Comparison of ENCODE assay signal across 22 mouse cellular contexts in the genomic region with DNA sequence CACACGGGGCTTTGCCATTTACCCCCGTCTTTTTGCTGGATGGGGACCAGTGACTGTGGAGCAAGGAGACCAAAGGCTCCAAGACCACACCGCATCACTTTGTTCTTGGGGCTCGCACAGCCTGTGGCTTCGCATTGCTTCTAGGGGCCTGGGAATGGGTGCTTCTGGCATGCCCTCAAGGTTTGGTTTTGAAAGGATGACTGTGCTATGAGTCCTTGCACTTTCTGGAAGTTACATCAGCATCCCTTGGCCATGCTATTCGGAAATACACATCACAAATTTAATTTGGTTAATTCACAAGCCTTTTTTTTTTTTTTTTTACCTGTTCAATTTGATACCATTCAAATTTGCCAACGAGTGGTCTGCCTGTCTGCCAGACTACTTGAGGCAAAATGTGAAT.
DNase-seq lines count a peak whose midpoint lies in the region; TF ChIP-seq lines count a peak whose summit lies in the region.
"Had no signal": no experiment of that assay in that cellular context is flagged by ENCODE, and none has a peak within 500 bp of the region (broad histone marks: within the 10 kb centered on the region; RNA-seq: fewer than 3 reads in every experiment).

No protein-coding gene starts in this region.

- no peaks in the 10 kb centered on the region for H3K27me3 ChIP-seq in myocyte (ENCODE audit: control insufficient read depth, insufficient read depth, insufficient read length)
- H3K27me3 ChIP-seq: CH12.LX; embryonic facial prominence, embryonic 12.5 days; forebrain, embryonic 12.5 days had no signal

- no peak overlapping the region for H3K4me3 ChIP-seq in myocyte
- no peak overlapping the region for H3K4me3 ChIP-seq in layer of hippocampus, adult 2 months
- H3K4me3 ChIP-seq: embryonic facial prominence, embryonic 10.5 days; embryonic facial prominence, embryonic 12.5 days; erythroblast, embryonic 14.5 days; forebrain, embryonic 10.5 days; forebrain, embryonic 12.5 days had no signal

- no peak for TF ChIP-seq POLR2A in myocyte (IDR thresholded peaks at IDR 0.05; ENCODE audit: insufficient read length, low read depth)

- DNase-seq in heart, adult 11 months: peak; percentile 70
- DNase-seq in heart, postnatal 10 days: no peak
- peak; percentile 10 for DNase-seq in NIH3T3 (ENCODE audit: low read depth)
- DNase-seq in layer of hippocampus, adult 9-10 months (ENCODE audit: low spot score): no peak
- no peak for DNase-seq in layer of hippocampus, adult 2 months (ENCODE audit: low spot score in 2 of 2)
- DNase-seq: adrenal gland, adult 2 months; adrenal gland, postnatal 10 days; adrenal gland, postnatal 25 days; B cell, adult 2 months; cerebellum, adult 11-12 months; cerebellum, adult 2 months; cerebellum, adult 9-10 months; cerebellum, postnatal 10 days; cerebellum, postnatal 25 days had no signal

- no peak overlapping the region for H3ac ChIP-seq in myocyte (ENCODE audit: control insufficient read depth, insufficient read length)

- no peak for TF ChIP-seq CTCF in layer of hippocampus, adult 2 months (conservative IDR thresholded peaks at IDR 0.05)

- H3K27ac ChIP-seq in layer of hippocampus, adult 2 months: no peak overlapping the region
- H3K27ac ChIP-seq: embryonic facial prominence, embryonic 10.5 days; embryonic facial prominence, embryonic 12.5 days; forebrain, embryonic 10.5 days; forebrain, embryonic 12.5 days had no signal

- H3K36me3 ChIP-seq in myocyte (ENCODE audit: control insufficient read depth, insufficient read depth): no peaks in the 10 kb centered on the region
- H3K36me3 ChIP-seq: embryonic facial prominence, embryonic 10.5 days; embryonic facial prominence, embryonic 12.5 days; forebrain, embryonic 10.5 days; forebrain, embryonic 12.5 days; G1E had no signal

- H3K79me2 ChIP-seq in myocyte (ENCODE audit: control insufficient read depth, insufficient read depth): no peaks in the 10 kb centered on the region

- no peak overlapping the region for H3K4me2 ChIP-seq in myocyte (ENCODE audit: low read depth)
- H3K4me2 ChIP-seq: embryonic facial prominence, embryonic 12.5 days; forebrain, embryonic 12.5 days had no signal

- intact Hi-C loops in heart, postnatal 10 days (cut with DNase I): no loop called here

TF ChIP-seq in myocyte, 11 proteins besides CTCF, POLR2A, EP300 and RAD21:
- peak; percentile 89 for TF ChIP-seq CEBPB (IDR thresholded peaks at IDR 0.05; ENCODE audit: insufficient read depth, poor library complexity, severe bottlenecking)
- TF ChIP-seq TCF3 (IDR thresholded peaks at IDR 0.05; ENCODE audit: insufficient read length, low read depth): no peak
- TF ChIP-seq POLR2AphosphoS2 (IDR thresholded peaks at IDR 0.05; ENCODE audit: insufficient read length, low read depth): no peak
TF ChIP-seq in myocyte: peak in this region for 1.

Comparison
In these comparisons a context has a peak if more than half of its experiments do, and no peak if none do; other contexts are left out.
1. DNase-seq: peak in heart, adult 11 months (single experiment) and NIH3T3 (single experiment); none in heart, postnatal 10 days (0 of 2), layer of hippocampus, adult 9-10 months (single experiment) and layer of hippocampus, adult 2 months (0 of 2).